Mouse (Mus musculus): ENCODE measurements around the gene Mettl15. TPM values are rescaled to one million over a fixed set of nuclear protein-coding genes. Genes with fewer than 3 reads are reported as not detected.
A peak's percentile ranks its signal among the peaks of the same experiment; 100 is the strongest.

Gene Mettl15
- total RNA-seq, 2 experiments from 2014 or later: 10.8 to 12.6 TPM

GRCm38 (mm10) chr2:109156131-109156530 is 124.4 kb downstream of the Mettl15 start:
- no peak for DNase-seq

- peak; percentile 10 for DNase-seq
Observed at GRCm38 (mm10) chr2:109153402-109154050, 127.0 kb downstream of the Mettl15 start.

GRCm38 (mm10) chr2:109147292-109147691 is 133.3 kb downstream of the Mettl15 start:
- no peak for DNase-seq

GRCm38 (mm10) chr2:109144410-109144809 is 136.1 kb downstream of the Mettl15 start:
- no peak for DNase-seq

GRCm38 (mm10) chr2:109140330-109140729 is 140.2 kb downstream of the Mettl15 start:
- no peak for DNase-seq

GRCm38 (mm10) chr2:109137276-109137675 is 143.3 kb downstream of the Mettl15 start:
- no peak for DNase-seq

- DNase-seq: no peak
Observed at GRCm38 (mm10) chr2:109130718-109131117, 149.8 kb downstream of the Mettl15 start.

- DNase-seq: no peak
Observed at GRCm38 (mm10) chr2:109129921-109130320, 150.6 kb downstream of the Mettl15 start.

GRCm38 (mm10) chr2:109105773-109106484 is 174.6 kb downstream of the Mettl15 start:
- no peak for DNase-seq

- no peak for DNase-seq
Observed at GRCm38 (mm10) chr2:109049686-109050085, 230.9 kb downstream of the Mettl15 start.

Small RNAs within 50 kb of the gene (microRNA-seq; reads per million reads assigned to microRNA genes)
- 0 reads per million in 2 experiments for gene Gm24115

Other genes with a start within 250 kb of the Mettl15 start
- gene Kif18a, start within 50 bp of the Mettl15 start, total RNA-seq (2021): 1 to 10 TPM; 7.1 to 7.3 TPM